Mouse (Mus musculus): ENCODE data around the gene Rbfox1. TPM values are rescaled to one million over a fixed set of nuclear protein-coding genes. Genes with fewer than 3 reads are reported as not detected.

The Rbfox1 gene
- total RNA-seq, 2 experiments from 2014 or later: 381 to 430 TPM

- DNase-seq (ENCODE audit: extremely low spot score in 1 of 2, low spot score in 1 of 2): no peak
Measured at GRCm38 (mm10) chr16:7251696-7252095, 1366.5 kb downstream of the Rbfox1 start.

- no peak for DNase-seq (ENCODE audit: extremely low spot score in 1 of 2, low spot score in 1 of 2)
Measured at GRCm38 (mm10) chr16:7257366-7257765, 1372.2 kb downstream of the Rbfox1 start.

DNA sequence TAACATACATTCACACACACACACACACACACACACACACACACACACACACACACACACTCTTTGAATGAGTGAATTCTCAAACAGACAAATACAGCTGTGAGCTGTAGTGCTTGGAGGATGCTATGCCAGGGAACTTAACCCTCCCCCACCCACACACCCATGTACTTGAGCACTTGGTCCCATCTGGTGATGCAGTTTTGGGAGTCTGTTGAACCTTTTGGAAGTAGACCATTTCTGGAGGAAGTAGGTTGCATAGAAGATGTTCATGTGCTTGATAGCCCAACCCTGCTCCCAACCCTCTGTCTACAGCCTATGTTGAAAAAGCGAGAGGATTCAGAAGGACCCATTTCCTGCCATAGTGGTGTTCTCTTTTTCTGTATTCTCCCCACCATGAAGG, 1378.1 kb downstream of the Rbfox1 start:
- DNase-seq (ENCODE audit: extremely low spot score in 1 of 2, low spot score in 1 of 2): no peak

DNA sequence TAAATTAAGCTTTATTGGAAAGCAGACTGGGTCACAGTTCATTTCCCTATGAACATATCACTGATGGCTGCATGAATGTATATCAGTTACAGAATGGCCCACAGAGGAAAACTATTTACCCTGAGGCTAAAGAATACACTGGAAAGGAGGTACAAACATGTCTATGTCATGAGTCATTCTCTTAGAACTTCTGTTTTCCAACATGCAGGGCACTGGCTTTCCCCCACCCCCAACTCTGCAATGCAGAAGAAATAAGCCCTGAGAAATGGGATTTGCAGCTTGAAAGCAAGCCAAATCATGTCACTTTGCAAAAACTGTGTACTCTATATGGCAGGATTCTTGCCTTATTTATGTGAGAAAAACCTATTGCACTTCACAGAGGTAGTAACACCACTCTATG, 1380.6 kb downstream of the Rbfox1 start:
- DNase-seq (ENCODE audit: extremely low spot score in 1 of 2, low spot score in 1 of 2): no peak

GRCm38 (mm10) chr16:7275501-7275900, 1390.3 kb downstream of the Rbfox1 start:
- no peak for DNase-seq (ENCODE audit: extremely low spot score in 1 of 2, low spot score in 1 of 2)

DNA sequence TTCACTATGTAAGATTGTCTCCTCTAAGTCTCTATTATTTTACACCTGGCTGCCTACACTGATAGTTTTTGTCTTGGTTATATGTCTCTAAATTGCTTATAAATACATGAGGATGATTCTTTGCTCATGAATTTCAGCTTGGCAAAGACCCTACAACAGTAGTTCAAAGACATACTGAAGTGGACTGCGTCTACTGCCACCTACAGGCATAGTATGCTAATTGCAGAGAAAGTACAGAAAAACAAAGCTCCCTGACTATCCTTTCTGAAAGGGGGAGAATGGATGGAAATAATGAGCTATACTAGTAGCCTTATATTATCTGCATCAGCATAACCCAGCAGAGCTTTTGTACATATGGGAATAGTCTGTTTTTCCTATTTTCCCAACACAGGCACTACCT, 1390.7 kb downstream of the Rbfox1 start:
- DNase-seq (ENCODE audit: extremely low spot score in 1 of 2, low spot score in 1 of 2): no peak

GRCm38 (mm10) chr16:7279544-7279943, 1394.4 kb downstream of the Rbfox1 start:
- no peak for DNase-seq (ENCODE audit: extremely low spot score in 1 of 2, low spot score in 1 of 2)

- DNase-seq (ENCODE audit: extremely low spot score in 1 of 2, low spot score in 1 of 2): peak; percentile 30 to 54
Measured at GRCm38 (mm10) chr16:7282257-7282656, 1397.1 kb downstream of the Rbfox1 start.

GRCm38 (mm10) chr16:7292985-7293805, 1408.0 kb downstream of the Rbfox1 start:
- no peak for DNase-seq (ENCODE audit: extremely low spot score in 1 of 2, low spot score in 1 of 2)

DNA sequence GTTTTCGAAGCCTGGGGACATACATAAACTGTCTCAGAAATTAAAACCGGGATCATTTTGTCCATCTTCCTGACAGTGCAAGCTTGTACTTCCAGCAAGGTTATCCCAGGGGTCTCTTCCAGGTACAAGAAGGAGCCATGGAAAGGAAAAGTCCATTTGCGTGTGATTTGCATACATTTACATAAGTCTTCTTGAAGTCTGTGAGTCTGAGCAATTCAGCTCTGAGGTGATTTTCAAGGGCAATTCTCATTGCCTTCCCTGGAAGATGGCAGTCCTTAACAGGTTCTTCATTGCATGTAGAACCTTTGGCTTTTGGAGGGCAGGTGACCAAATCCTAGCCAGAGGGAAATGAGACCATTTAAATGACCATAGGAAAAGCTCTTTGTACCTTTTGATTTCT, 1417.3 kb downstream of the Rbfox1 start:
- no peak for DNase-seq (ENCODE audit: extremely low spot score in 1 of 2, low spot score in 1 of 2)

DNA sequence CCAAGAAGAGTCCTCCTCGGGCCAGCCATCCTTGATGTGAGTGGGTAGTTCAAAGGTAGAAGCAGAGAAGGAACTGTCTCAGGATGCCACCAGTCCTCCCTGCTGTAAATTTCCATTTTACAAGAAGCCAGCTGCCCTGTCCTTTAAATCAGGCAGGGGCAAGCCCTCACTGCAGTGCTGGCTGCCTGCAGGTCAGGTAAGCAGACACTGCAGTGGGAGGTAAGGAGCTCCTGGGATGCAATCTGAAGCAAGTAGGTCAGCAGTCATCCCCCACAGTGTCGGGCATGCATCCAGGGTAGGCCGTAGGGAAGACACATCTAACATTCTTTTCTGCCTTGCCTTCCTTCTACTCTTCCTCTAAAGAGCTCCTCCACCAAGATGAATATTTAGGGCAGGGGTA, 1444.0 kb downstream of the Rbfox1 start:
- DNase-seq (ENCODE audit: extremely low spot score in 1 of 2, low spot score in 1 of 2): no peak

DNA sequence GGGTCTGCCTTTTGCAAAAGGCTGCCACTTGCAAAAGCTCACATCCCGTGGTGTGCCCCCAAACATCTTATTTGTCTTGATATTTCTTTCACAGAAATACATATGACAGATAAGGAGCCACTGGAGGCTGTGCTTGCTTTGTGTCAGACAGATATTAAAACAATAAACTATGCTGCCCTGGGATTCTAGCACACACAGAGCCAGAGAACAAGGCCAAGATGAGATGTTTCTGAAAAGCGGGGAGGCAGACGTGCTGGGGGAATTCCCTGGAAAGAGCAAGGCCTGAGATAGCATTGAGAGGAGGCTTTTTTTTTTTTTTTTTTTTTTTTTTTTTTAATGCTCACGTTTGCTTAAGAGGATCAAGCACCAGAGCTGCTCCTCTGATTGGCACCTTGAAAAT, 1456.0 kb downstream of the Rbfox1 start:
- DNase-seq (ENCODE audit: extremely low spot score in 1 of 2, low spot score in 1 of 2): no peak

DNA sequence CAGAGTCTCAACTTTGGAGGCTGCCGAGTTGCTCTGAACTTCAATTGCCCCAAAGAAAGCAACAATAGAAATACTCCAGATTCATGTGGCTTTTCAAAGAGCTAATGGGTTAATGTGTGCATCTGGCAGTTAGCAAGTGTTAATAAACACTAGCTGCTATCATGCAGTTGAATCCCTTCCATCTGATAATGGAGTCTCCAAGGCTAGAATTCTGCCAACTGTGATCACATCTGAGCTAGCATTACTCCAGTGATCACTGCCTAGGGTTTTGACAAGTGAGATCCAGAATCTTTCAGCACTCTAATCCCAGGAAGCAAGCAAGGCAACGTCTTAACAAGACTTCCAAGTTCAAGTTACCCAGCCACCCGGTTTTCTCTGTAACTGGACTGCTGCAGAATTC, 1460.1 kb downstream of the Rbfox1 start:
- no peak for DNase-seq (ENCODE audit: extremely low spot score in 1 of 2, low spot score in 1 of 2)

DNA sequence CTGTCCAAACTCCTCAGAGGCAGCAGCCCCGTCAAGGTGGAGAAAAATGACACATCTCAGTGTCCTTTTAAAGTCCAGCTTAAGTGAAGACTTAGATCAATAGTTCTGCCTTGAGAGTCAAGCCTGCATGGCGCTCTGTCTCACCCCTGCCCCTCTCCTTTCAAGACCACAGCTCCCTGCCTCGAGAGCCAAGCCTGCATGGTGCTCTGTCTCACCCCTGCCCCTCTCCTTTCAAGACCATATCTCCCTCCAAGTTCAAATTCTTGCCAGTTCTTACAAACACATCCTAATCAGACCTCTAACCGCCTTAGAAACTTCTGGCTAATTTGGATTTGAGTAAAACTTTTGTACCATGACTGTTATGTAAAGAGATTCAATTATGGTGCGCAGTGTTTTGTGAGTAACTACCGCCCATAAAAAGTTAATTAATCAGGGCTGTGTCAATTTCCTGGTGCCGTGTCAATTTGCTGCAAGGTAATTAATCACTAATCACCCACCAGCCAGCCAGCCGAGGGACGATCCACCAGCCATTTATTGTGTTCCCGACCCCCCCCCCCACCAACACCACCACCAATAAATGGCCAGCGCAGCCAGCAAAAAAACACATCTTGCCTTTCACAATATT, 1461.0 kb downstream of the Rbfox1 start:
- no peak for DNase-seq (ENCODE audit: extremely low spot score in 1 of 2, low spot score in 1 of 2)

DNA sequence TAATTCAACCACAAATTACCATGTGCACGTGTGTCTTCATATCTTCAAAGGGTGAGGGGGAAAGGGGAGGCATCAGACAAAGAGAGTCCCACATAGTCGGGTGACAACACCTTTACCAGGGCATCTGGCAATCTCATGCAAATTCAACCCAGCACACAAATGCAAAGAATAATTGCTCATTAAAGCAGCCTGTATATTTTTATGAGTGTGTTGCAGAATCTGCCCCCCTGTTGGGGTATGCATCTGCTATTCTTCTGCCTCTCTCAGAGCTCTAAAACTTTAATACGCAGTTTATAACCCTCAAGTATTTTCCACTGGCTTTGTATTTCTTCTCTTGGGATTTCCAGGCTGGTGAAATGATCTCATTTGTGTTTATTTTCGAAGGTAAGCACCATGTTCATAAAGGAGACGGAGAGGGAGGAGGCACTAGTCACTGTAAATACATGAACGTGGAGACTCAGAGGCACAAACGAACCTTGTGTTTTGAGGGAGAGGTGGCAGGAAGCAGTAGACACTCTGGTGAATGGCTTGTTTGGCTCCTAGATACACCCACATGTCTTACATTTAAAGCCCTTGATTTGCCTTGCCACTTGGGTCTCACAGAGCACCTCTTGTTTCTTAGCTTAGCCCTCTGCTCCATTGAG, 1462.5 kb downstream of the Rbfox1 start:
- no peak for DNase-seq (ENCODE audit: extremely low spot score in 1 of 2, low spot score in 1 of 2)

GRCm38 (mm10) chr16:7352808-7353207, 1467.7 kb downstream of the Rbfox1 start:
- no peak for DNase-seq (ENCODE audit: extremely low spot score in 1 of 2, low spot score in 1 of 2)

DNA sequence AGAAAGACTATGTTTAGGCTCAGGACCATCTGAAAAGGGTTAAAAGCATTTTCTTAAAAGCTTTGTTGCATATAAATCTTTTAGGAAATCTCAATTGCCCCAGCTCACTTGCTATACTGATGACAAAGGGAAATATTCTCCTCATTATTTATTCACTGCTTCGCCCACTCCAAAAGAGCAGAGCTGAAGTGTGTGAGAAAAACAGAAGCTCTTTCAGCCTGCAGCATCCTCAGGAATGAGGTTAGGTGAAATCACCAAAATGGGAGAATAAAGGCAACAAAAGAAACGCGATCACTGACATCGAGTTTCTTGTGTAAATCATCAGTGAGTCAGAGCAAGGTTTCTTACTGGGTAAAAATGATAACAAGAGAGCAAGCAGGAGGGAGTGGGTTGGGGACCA, 1469.0 kb downstream of the Rbfox1 start:
- DNase-seq (ENCODE audit: extremely low spot score in 1 of 2, low spot score in 1 of 2): no peak

GRCm38 (mm10) chr16:7359043-7359442, 1473.9 kb downstream of the Rbfox1 start:
- no peak for DNase-seq (ENCODE audit: extremely low spot score in 1 of 2, low spot score in 1 of 2)

DNA sequence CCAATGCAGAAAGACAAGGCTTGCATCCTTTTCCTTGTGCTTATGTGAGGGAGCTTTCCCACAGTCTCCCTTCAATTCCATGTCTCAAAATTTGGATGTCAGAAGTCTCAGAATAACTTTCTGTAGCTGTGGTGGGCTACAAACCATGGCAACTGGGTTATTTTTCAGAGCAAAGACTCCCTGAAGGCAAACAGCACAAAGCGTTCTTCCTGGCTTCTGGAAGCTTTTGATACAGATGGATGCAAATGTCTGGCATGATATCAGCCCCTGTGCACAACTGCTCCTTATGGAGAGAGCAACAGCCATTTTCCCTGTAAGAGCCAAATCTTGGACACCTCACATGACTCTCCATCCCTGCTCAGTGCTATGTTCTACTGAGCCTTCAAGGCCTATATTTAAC, 1475.6 kb downstream of the Rbfox1 start:
- DNase-seq (ENCODE audit: extremely low spot score in 1 of 2, low spot score in 1 of 2): no peak

DNA sequence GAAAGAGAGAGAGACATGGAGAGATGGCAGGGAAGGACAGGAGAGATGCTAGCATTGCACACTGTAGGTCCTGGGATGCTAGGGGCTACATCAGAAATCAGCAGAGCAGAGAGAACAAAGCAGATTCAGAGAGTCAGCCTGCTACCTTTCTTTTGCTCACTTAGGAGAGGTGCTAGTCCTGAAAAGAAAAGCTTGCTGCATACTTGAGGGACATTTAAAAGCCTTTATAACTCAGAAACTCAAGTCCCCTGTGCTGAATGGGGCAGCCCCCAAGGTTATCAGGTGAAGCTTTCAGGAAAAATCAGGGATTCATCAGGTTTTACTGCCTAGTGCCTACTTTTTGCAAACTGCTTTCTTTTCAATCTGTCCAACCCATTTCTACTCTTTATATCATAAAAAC, 1480.7 kb downstream of the Rbfox1 start:
- no peak for DNase-seq (ENCODE audit: extremely low spot score in 1 of 2, low spot score in 1 of 2)

DNA sequence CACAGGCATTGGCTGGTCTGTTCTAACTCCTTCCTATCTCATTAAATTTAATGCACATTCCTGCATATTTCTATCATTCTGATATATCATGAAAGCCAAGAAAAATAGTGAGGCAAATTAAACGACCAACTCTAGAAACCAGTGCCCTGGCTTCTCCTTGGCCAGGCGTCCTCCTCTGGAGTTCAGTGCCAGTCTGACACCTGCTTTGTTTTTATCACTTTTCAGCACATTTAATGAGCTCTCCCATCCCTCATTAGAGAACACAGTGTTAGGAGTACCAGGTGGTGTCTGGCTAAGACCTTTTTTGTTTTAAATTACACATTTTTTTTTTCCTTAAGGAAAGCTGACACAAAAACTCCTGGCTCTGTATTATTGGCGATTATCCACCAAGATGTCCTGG, 1489.0 kb downstream of the Rbfox1 start:
- no peak for DNase-seq (ENCODE audit: extremely low spot score in 1 of 2, low spot score in 1 of 2)

DNA sequence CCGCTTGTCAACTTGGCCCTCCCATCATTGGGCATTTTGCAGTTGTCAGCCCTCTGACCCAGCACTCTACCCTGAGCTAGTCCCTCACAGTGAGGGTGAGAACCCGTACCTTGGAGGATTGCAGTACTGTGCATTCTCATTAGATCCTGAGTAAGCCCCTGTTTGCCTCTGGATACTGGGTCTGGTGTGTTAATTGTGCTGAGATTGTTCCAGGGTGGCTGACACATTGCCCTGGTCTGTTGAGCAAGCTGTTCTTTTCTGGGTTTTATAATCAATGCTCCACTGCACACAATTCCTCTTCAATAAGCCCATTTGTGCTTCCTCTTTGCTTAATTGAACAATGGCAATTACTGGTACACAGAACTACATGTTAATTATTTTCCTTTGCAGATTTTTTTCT, 1489.5 kb downstream of the Rbfox1 start:
- no peak for DNase-seq (ENCODE audit: extremely low spot score in 1 of 2, low spot score in 1 of 2)
